Mouse (Mus musculus) liver, embryonic 14.5 days (tissue): Measurements from ENCODE around the gene Ndufs7. TPM values are rescaled to one million over a fixed set of nuclear protein-coding genes. Genes with fewer than 3 reads are reported as not detected.
A peak's percentile ranks its signal among the peaks of the same experiment; 100 is the strongest.
"Not testable (repeated sequence)": the region's sequence is repeated elsewhere in the genome, so short reads cannot be mapped to it uniquely, and the experiment has no call there.

Experiments used
- ATAC-seq: fragments of 200-750 bp; cut with Nextera tagmentation; 2 replicates; pipeline ENCODE4 v1.8.0; 2017; ENCODE audit warnings: moderate number of reproducible peaks, mild to moderate bottlenecking, moderate library complexity; ENCODE audit not compliant: insufficient read depth
- DNase-seq, 3 experiments: peaks; one replicate each; pipeline ENCODE4 v3.0.0-alpha.2; 2012 to 2013; ENCODE audit warnings: low read depth in 3 of 3, low spot score in 3 of 3
- H3K27ac ChIP-seq: fragments of 300-500 bp; sonication (generic); 2 replicates; pipeline ENCODE4 v1.5.1; 2014; ENCODE audit warnings: moderate library complexity, mild to moderate bottlenecking, control low read depth, inconsistent platforms
- H3K27me3 ChIP-seq: fragments of 300-500 bp; sonication (generic); 2 replicates; pipeline ENCODE4 v1.6.1; 2014; ENCODE audit warnings: mild to moderate bottlenecking, low read length, moderate library complexity; ENCODE audit not compliant: control insufficient read depth, insufficient read depth
- H3K36me3 ChIP-seq: fragments of 300-500 bp; sonication (generic); replicated peaks from 2 replicates; pipeline ENCODE4 v1.6.1; 2014; ENCODE audit warnings: low read depth; ENCODE audit not compliant: control insufficient read depth, insufficient read depth
- H3K4me1 ChIP-seq, 2 experiments: fragments of 200-500 bp in 1 of 2; fragments of 300-500 bp in 1 of 2; sonication (generic) in 1 of 2; replicated peaks; 2 replicates each; pipeline ENCODE4 v1.6.1; 2012 to 2014; ENCODE audit warnings: antibody characterized with exemption in 1 of 2, inconsistent platforms in 1 of 2, low read length in 1 of 2; ENCODE audit not compliant: control insufficient read depth in 2 of 2, insufficient read depth in 2 of 2
- H3K4me2 ChIP-seq: fragments of 300-500 bp; sonication (generic); 2 replicates; pipeline ENCODE4 v1.6.1; 2014; ENCODE audit warnings: low read depth, mild to moderate bottlenecking, control low read depth, moderate library complexity
- H3K4me3 ChIP-seq, 2 experiments: fragments of 200-500 bp in 1 of 2; fragments of 300-500 bp in 1 of 2; sonication (generic) in 1 of 2; 2 replicates each; pipeline ENCODE4 v1.5.1; 2012 to 2014; ENCODE audit warnings: low read depth in 2 of 2, low read length in 2 of 2, mild to moderate bottlenecking in 2 of 2, control low read depth in 1 of 2, inconsistent platforms in 1 of 2, moderate library complexity in 1 of 2; ENCODE audit not compliant: insufficient read depth in 1 of 2
- H3K9ac ChIP-seq: fragments of 300-500 bp; sonication (generic); replicated peaks from 2 replicates; pipeline ENCODE4 v1.6.1; 2014; ENCODE audit warnings: mild to moderate bottlenecking, control low read depth, moderate library complexity
- H3K9me3 ChIP-seq: fragments of 300-500 bp; sonication (generic); 2 replicates; pipeline ENCODE4 v1.6.1; 2016; ENCODE audit warnings: low read length, mixed read lengths; ENCODE audit not compliant: control insufficient read depth
- CTCF ChIP-seq: IDR thresholded peaks from 2 replicates; pipeline ENCODE4 v1.5.1; 2016; ENCODE audit warnings: antibody characterized with exemption, low read depth, control low read depth
- EP300 ChIP-seq: IDR thresholded peaks from 2 replicates; pipeline ENCODE4 v1.6.1; 2016; ENCODE audit warnings: antibody characterized with exemption, low read depth
- WGBS: fragments of 180-500 bp; shearing (Covaris S2); extraction: QIAGEN DNeasy Blood & Tissue Kit; methylation state at CpG from one replicate; pipeline ENCODE4 v1.1.7; 2014; ENCODE audit not compliant: insufficient replicate concordance; 5-methylcytosine and 5-hydroxymethylcytosine counted together
- polyA plus RNA-seq, 2 experiments: library from polyadenylated mRNA; depleted of rRNA in 1 of 2; stranded (reverse) in 1 of 2; unstranded in 1 of 2; fragments of >200 nt; fragmentation: Nextera tagmentation in 1 of 2; extraction: Ambion mirVana in 1 of 2; gene quantifications; 2 replicates each; pipeline versions ENCODE4 v1.2.1 to v1.2.3; 2012 to 2014

The Ndufs7 gene
- polyA plus RNA-seq, 2 experiments = 189 to 272 TPM

DNA sequence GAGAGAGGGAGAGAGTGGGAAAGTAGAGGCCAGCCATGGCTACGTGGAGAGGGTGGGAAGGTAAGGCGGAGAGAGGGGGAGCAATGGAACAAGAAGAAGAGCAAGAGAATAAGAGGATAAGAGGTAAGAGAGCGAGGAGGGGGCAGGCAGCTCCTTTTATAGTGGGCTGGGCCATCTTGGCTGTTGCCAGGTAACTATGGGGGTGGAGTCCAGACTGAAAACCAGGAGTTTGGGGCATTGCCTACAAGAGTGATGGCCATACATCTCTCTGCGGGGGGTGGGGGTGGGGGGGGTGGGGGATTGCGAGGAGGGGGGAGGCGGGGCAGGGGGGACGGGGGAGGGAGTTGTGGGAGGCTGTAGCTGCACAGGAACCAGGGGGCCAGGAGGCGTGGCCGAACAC lies 28.2 kb upstream of the Ndufs7 start:
- no peak overlapping the region for H3K27ac ChIP-seq
- TF ChIP-seq EP300 (no peak), CTCF (no peak)
- H3K4me3 ChIP-seq = no peak overlapping the region
- DNase-seq = no peak
- H3K4me2 ChIP-seq = no peak overlapping the region
- no peaks in the 10 kb centered on the region for H3K36me3 ChIP-seq
- H3K4me1 ChIP-seq = peaks cover 0 to 2% of the 10 kb centered on the region in 2 experiments; a peak in 1 of 4 replicates
- 41% methylated on average over 9 of the region's 9 CpGs for WGBS
- no peak overlapping the region for H3K9ac ChIP-seq
- ATAC-seq = no peak
- no peaks in the 10 kb centered on the region for H3K9me3 ChIP-seq
- H3K27me3 ChIP-seq = no peaks in the 10 kb centered on the region

DNA sequence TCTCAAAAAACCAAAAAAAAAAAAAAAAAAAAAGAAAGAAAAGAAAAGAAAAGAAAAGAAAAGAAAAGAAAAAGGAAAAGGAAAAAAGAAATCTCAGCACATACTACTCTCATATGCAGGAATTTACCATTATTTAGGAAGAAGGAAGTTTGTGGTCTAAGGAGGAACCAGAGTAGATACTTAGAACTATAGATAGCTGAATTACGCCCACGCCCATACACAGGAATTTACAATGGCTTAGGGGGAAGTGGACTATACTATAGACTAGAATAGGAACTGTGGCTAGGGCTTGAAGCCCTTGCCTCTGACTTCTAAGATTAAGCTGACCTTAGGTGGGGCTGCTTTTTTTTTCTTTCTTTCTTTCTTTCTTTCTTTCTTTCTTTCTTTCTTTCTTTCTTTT lies 25.8 kb upstream of the Ndufs7 start:
- not testable (repeated sequence) for H3K4me3 ChIP-seq, H3K4me2 ChIP-seq, H3K9me3 ChIP-seq, H3K27ac ChIP-seq, H3K36me3 ChIP-seq, H3K27me3 ChIP-seq, H3K9ac ChIP-seq, DNase-seq, ATAC-seq
- H3K4me1 ChIP-seq = peaks cover 8 to 16% of the 10 kb centered on the region in 2 experiments
- 10% methylated on average over 2 of the region's 2 CpGs for WGBS

DNA sequence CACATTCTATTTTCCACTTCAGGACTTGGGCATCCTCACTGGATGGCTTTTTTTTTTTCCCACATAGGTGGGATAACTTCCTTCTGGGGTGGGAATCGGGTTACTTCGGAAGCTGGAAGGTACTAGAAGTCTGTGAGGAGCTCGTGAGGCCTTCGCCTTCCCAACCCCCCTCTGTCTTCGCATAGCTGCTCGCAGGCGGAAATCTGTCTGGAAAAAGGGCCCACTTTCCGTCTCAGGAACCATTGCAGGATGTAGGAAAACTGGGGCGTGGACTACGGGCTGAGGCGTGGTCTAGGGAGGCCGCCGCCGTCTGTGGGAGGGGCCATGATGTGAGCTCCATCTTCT lies 22.9 kb upstream of the Ndufs7 start:
- Histone ChIP-seq H3K9me3 (no peaks in the 10 kb centered on the region), H3K4me2 (peak overlapping the region; percentile 97), H3K27me3 (no peaks in the 10 kb centered on the region), H3K4me3 (peak overlapping the region; percentile 62 to 69), H3K36me3 (peaks cover 10% of the 10 kb centered on the region; the same call in 1 of the 2 replicates), H3K4me1 (peaks cover 8 to 16% of the 10 kb centered on the region in 2 experiments), H3K9ac (peak overlapping the region; percentile 43; the same call in 1 of the 2 replicates), H3K27ac (no peak overlapping the region; the same call in 1 of the 2 replicates)
- ATAC-seq (no peak), DNase-seq (no peak)
- 3% methylated on average over 14 of the region's 14 CpGs for WGBS
- TF ChIP-seq EP300 = no peak

DNA sequence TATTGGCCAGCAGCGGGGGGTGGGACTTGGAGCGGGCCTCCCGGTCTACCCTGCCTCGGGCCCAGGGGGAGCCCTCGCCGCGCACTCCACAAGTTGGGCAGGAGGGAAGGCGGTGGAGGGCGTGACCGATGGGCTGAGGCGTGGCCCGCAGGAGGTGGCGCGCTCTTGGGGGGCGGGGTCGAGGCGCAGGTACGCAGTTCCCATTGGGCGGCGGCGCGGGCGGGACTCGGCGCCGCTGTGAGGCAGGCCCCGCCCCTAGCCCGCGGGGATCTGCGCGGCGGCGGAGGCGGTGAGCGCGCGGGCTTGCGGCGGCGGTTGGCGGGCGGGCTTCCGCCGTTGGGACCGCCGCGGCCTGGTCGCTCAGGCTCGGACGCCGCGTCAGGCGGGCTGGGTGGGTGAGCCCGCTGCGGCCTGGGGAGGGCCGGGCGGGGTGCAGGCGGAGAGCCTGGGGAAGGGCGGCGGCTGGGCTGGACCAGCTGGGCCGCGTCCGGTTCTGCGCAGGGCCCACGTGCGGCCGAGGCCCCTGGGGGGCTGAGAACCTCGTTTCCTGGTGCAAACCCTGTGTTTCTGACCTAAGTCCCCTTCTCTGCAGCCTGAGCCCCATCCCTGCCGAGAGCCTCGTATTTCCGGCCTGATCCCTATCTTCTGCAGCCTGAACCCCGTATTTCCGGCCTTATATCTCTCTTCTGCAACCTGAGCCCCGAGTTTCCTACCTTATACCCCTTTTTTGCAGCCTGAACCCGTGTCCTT lies 22.3 kb upstream of the Ndufs7 start, which contains the start of gene Mum1:
Gene Mum1 (plus strand): TSS at position 19 of the 750 bp plus-strand sequence.
- Histone ChIP-seq H3K27me3 (no peaks in the 10 kb centered on the region), H3K9ac (peak within 1 kb of the TSS; percentile 66), H3K27ac (peak within 1 kb of the TSS; percentile 43), H3K36me3 (peaks cover 10% of the 10 kb centered on the region; the same call in 1 of the 2 replicates), H3K4me3 (peak within 1 kb of the TSS; percentile 69 to 75), H3K9me3 (no peaks in the 10 kb centered on the region), H3K4me1 (peaks cover 8 to 16% of the 10 kb centered on the region in 2 experiments), H3K4me2 (peak within 1 kb of the TSS; percentile 97)
- under 1% methylated on average over 73 of the region's 75 CpGs for WGBS
- DNase-seq (peak; percentile 97), ATAC-seq (peak; percentile 99)
- TF ChIP-seq EP300 (no peak), CTCF (peak; percentile 90)

DNA sequence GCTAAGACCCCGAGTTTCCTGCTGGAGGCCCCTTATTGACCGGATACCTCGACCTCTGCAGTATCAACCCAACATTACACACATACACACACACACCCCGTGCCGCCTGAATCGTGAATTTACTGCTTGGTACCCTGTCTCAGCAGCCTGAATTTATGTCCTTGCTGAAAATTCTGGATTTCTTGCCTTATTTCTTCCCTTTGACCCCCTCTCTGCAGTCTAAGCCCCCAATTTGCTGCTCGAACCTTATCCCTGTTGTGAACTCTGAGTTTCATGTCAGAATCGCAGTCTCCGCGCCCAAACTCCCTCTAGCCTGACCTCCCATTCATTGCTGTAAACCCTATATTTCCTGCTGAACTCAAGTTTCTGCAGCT lies 21.8 kb upstream of the Ndufs7 start:
- Histone ChIP-seq H3K9me3 (no peaks in the 10 kb centered on the region), H3K27ac (peak overlapping the region; percentile 43), H3K27me3 (no peaks in the 10 kb centered on the region), H3K36me3 (peaks cover 13% of the 10 kb centered on the region), H3K4me3 (peak overlapping the region; percentile 69 to 75), H3K4me2 (peak overlapping the region; percentile 97), H3K4me1 (peaks cover 8 to 16% of the 10 kb centered on the region in 2 experiments), H3K9ac (peak overlapping the region; percentile 66)
- DNase-seq (no peak), ATAC-seq (no peak)
- TF ChIP-seq EP300 = no peak
- TF ChIP-seq CTCF = no peak
- WGBS = 4% methylated on average over 10 of the region's 10 CpGs
